Mouse (Mus musculus) cerebellum, postnatal 14 days (tissue): ENCODE data around the gene Gm17660.

Experiments
- DNase-seq, 2 experiments: peaks; one replicate each; pipeline ENCODE4 v3.0.0; 2021; ENCODE audit warnings: mixed read lengths in 2 of 2

The Gm17660 gene

DNA sequence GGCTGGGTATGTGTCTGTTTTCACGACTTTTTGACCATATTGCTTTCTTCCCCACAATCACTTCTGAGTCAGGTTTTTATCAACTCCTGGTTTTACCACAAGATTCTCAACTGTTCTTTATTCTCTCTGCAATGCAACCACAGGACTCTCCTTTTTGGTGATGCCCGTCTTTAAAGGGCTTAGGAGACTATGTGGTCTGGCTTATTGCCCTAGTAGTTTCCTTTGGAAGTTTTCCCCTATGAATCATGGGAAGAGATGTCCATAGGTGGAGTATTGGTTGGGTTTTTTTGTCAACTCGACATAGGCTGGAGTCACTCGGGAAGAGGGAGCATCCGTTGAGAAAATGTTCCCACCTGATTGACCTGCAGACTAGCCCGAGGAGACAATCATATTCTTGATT lies 3.3 kb upstream of the Gm17660 start:
- no peak for DNase-seq

DNA sequence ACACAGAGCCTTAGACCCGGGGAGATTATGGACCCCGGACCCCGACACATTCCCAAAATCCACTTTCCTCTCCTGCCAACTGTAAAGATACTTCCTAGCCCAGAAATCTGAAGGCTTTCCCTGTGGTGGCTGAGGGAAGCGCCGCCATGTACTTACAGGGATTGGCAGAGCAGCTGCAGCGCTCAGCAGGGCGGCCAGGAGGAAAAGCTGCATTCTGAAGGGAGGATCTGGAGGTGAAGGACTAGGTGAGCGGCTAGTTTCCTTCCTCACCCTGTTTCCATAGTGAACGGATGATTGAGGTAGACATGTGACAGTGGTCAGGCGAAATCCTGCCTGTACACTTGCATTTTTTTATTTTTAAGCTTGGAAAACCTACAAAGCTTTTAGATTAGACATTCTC lies 1.0 kb downstream of the Gm17660 start:
- peak; percentile 61 to 65 for DNase-seq

DNA sequence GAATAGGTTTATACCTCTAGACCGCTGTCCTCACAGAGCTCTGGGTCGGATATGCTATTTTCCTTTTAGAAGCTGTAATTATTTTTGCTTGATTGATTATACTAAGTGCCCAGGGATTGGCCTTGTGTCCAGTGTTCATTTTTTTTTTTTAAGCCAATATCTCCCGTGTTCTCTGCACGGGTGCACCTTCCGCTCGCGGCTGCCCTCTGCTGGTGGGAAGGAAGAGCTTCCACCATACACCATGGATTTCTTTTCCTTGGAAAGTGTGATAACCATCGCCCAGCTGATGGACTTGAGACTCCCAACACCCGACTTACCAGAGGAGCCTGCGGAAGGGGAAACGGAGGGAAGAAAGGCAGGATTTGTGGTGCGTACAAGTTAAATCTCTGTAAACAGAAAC lies 3.0 kb downstream of the Gm17660 start:
- DNase-seq = peak; percentile 83 to 89

DNA sequence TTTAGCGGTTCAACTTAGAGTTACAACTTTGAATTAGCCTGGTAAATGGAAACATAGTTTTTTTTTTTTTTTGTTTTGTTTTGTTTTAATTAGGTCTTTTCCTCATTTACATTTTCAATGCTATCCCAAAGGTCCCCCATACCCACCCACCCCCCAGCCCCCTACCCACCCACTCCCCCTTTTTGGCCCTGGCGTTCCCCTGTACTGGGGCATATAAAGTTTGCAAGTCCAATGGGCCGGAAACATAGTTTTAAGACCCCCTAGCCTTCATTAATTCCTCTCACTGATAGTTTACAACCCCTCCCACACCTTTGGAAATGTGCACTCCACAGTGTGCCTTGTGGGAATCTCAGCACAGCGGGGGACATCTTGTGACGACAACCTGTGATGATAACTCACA lies 3.8 kb downstream of the Gm17660 start:
- DNase-seq = peak in 1 of 2 experiments; percentile 20

DNA sequence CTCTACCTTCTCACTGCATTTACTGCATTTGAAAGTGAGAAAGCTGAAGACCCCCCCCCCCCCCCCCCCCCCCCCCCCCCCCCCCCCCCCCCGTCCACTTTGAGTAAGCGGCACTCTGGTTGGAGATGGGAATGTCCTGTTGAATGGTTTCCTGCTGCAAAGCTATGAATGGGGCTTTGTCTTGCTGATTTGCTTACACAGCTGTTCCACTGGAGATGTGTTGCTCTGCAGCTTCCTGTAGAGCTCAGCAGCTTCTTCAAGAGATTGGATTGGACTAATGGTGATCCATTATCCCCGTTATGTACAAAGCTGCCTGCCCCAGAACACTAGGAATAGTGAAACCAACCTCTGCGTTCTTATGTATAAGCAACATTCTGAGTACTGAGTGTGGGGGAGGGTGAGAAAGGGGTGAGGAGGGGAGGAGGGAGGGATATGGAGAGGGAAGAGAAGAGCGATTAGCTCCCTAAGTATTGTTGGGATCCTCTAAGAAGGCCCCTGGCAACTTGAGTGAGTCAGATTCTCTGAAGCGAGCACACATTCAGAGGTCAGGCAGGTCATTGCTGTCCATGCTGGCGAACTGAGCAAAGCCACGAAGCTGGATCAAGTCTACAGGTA lies 5.0 kb downstream of the Gm17660 start:
- DNase-seq = no peak

DNA sequence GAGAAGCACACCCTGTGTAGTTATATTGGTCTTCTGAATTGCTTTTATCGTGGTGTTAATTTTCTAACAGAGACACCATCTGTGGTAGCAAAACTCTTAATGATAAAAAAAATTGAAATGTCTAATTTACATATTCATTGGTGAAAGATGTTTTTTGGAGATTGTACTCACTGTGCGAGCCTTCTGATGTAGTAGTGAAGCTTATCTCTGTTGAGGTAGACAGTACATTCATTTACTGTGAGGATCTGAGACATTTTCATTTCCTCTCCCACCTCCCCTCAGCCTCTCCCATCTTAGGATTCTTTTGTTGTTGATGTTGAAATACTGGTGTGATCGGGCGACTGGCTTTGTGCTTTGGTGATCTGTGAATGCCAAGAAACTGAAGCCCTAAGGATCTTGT lies 6.4 kb downstream of the Gm17660 start:
- DNase-seq = no peak

DNA sequence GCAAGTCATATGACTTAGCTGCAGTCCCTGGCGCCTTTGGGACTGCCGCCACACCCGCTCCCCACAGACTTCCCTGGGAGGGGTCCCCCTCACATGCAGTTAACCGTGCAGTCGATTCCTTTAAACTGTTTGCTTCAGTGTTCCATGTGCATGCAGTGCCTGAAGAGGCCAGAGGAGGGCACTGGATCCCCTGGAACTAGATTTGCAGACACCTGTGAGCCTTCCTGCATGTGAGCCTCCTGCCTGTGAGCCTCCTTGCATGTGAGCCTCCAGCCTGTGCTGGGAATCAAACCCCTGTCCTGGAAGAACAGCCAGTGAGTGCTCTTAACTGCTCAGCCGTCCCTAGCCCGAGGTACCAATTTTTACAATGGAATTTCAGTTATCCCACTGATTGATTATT lies 8.7 kb downstream of the Gm17660 start:
- DNase-seq = peak in 1 of 2 experiments; percentile 38

DNA sequence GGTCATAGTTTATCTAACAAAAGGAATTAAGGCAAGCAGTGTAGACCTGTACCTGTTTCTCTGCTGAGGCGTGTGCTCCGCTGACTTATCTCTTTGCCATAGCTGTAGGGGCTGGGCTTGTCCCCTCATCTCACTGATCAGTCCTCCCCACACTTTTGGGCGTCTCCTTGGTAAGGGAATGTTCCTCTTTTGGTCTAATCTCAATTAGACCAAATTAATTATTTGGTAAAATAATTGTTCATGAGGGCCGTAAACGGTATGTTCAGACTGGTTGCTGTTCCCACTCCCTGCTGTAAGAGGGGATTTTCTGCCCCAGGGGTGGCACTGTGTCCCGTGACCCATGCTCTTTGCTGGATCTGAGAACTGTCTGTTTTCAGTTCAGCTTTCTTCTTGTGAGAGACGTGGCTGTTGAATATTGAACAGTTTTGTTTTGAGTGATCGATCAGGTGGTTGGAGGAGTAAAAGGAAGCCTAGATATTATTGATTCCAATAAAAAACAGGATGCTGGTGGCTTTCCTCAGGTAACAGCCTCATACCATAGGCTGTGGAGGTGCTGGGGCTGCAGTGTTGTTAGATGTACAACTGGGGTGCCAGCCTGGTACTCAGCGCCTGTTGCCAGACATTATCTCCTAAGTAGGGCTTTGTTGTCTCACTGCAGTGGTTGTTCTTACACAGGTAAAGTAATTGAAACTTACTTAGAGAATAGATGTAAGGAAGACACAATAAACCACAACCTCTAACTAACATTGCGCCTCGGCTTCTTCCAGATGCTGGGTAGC lies 14.4 kb downstream of the Gm17660 start:
- DNase-seq = no peak

DNA sequence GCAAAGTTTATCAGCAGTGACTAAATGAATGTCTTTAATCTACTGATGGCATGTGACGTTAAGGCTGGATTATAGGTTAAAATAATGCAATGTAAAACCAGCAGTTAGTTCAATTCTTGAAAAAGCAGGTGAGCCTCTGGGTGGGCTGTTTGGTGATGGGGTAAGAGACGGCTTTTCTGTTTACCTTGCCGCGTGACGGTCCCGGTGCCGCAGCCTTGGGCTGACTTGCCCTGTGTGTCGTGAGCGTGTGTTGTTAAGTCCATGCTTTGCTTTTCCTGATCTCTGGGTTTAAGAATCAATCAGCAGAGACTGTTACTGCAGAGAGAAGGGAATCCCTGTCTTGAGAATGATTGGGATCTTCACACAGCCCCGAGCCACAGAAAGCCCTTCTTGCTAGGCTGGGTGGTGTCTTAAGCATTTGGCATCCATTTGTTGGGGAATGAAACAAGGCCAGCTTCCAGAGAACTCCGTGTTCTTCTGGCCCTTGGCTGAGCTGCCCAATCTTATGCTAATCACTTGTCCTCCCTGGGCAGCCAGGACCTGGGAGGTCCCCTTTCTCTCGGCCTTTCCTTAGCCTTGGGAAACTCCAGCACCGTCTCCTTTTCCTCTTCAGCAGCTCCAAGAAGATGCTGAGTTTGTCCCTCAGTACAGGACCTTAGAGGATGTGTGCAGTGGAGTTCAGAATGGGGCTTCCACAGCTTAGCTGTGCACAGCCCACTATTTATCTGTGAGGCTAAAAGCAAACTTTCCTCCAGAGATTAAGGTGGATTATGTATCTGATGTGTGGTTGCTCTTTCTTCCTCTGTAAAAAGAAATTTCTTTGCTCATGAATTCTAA lies 15.3 kb downstream of the Gm17660 start:
- no peak for DNase-seq

DNA sequence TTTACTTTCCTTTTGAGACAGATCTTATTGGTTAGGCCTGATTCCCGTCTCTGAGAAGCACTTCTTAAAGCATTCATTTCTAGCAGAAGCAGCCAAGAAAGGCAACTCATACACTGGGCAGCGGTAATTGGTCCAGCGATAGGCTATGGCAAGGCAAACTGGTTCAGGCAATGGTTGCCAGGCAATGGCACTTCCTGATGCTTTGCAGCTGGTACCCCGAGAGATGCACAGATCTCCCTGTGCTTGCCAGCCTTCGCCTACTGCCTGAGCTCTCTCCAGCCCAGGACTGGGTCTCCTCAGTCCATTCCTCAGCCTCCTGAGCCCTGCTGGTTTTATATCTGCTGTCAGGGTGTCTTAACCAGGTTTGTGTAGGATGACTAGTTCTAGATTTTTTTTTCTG lies 17.0 kb downstream of the Gm17660 start:
- no peak for DNase-seq

DNA sequence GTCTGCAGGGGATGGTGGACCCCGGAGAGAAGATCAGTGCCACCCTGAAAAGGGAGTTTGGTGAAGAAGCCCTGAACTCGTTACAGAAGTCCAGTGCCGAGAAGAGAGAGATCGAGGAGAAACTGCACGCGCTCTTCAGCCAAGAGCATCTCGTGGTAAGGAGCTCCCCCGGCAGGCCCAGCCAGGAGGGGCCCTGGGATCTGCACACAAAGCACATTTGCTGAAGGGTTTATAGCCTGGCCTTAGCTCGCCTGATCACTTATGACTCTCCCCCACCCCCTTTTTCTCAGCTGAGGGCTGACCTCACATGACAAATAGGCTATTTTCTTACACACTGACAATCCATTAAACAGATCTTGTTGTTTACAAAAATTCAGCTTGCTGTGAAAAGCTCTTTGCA lies 17.8 kb downstream of the Gm17660 start:
- DNase-seq = no peak

DNA sequence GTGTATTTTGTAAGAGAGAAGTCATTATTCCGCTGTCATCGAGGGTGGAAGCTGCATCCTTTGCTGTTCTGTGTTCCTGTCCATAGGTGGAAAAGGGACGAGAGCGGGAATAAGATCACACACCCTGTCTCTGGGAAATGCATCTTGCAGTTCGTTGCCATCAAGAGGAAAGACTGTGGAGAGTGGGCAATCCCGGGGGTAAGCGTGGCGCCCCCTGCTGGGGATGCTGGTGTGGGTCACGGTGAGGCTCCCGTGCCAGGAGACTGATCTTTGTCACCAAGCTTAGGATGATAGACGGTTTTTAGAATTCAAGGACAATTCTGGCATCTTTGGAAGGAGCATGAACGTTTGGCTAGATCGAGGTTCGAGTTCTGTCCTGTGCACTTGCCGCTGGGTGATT lies 19.4 kb downstream of the Gm17660 start:
- peak; percentile 42 to 63 for DNase-seq

DNA sequence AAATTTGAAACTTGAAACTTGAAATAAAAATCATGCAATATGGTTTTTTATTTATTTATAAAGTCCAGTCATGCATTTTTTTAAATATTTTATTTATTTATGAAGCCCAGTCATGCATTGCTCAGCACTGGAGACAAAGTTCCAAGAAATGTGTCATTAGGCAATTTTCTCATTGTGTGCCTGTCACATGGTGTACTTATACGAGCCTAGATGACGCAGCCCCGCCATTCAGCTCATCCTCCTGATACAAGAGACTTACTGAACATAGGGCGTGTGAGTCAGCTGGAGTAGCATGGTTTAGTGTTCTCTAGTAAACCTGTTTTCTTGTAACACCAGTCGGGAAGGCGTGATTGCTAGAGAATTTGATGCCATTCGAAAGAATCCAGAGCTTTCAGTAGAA lies 21.1 kb downstream of the Gm17660 start:
- no peak for DNase-seq

DNA sequence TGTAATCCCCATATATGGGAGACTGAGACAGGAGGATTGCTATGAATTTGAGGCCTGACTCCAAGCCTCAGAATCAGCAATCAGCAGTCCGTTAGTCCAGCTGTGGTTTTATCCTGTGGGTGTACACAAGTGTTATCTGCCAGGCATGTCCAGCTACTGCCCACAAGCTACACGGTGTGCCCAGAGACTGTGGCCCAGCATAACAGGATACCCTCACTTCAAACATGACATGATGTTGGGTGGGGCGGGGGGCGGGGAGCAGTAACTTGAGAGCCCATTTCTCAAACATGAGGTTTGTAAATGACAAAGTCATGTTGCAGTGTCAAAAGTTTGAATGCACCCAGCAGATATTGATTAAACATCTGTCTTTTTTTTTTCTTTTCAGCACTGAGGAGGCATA lies 21.6 kb downstream of the Gm17660 start:
- no peak for DNase-seq

DNA sequence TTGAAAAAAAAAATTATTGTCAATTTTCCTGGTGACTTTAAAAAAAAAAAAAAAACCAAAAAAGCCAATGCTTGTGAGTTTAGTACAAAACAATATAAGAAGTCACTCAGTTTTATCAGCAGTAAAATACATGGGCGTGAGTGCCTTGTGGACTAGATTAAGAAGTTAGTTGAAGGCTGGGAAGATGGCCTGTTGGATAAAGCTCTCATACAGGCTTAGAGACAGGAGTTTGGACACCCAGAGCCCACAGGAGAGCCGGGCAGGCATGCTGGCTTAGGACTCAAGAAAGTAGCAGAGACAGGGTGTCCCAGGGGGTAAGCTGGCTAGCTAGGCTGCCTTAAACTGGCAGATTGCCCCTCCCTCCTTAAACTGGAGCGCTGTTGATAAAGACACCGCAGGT lies 22.5 kb downstream of the Gm17660 start:
- DNase-seq = no peak

DNA sequence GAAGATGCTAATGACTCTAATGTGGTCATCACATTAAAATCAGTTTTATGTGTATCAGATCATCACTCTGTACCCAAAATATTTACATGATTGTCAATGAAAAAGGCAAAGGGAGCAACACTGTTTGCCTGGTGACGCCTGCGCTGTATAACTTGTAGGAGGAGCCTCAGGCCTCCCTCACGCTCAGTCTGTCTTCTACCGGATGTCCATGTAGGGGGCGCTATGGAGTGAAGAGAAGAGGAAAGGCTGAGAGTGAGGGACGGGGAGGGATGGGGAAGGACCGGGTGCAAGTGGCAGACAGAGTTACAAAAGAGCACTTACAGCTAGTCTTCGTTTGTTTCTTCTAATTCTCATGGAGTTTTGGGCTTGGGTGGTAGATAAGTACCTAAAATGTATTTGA lies 24.5 kb downstream of the Gm17660 start:
- peak in 1 of 2 experiments; percentile 55 for DNase-seq

DNA sequence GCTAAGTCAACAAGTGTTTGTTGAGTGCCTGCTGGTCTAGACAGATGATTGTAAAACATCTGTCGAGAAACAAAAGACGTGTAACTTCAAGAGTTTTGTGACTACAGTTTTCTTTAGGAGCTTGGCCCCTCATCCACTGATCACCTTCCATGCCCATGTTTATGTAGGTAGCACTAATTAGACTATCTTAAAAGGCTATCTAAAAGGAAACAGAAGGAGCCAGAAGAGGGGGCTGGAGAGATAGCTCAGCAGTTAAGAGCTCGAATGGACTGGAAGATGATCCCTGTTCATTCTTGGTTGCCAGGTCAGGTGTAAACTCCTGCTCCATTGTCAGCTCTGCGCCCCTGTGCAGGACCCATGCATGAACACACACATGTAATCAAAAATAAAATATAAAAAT lies 29.3 kb downstream of the Gm17660 start:
- DNase-seq = no peak

DNA sequence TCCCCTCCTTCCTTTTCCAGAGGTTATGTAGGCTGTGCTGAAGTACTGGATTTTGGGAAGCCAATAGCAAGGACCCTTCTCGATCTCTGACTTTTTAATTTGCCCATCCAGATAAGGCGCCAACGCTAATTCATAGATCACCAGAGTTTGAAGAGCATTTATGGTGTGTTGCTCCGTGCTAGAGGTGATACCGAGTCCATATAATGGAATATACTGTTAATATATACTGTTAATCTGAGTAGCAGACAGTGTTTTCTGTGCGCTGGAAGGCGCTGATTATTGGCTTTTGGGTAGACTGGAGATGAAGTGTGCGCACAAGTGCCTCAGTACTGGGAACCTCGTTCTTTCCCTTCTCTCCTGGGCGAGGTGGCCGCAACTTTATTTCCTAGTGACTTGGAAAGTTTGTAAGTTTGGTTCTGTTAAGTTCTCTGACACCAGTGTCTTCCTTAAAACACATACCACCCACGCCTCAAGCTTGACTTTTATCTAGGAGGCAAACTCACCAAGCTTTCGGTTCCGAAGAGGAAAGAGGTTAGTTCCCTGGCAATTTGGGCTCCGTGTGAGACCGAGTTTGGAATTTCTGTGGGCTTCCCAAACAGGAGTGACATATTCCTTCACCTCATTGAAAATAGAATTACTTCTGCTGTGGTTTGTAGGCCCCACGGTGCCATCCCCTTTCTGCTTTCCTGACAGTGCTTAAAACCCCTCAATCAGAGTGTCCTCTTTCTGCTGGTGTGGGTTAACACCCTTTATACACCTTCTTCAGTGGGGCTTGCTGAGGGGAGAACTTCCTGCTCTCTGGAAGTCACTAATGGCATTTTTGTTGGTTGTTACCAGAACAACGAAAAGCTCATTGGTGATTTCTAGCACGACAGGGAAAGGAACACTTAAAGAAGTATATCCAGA lies 30.0 kb downstream of the Gm17660 start:
- DNase-seq = no peak

DNA sequence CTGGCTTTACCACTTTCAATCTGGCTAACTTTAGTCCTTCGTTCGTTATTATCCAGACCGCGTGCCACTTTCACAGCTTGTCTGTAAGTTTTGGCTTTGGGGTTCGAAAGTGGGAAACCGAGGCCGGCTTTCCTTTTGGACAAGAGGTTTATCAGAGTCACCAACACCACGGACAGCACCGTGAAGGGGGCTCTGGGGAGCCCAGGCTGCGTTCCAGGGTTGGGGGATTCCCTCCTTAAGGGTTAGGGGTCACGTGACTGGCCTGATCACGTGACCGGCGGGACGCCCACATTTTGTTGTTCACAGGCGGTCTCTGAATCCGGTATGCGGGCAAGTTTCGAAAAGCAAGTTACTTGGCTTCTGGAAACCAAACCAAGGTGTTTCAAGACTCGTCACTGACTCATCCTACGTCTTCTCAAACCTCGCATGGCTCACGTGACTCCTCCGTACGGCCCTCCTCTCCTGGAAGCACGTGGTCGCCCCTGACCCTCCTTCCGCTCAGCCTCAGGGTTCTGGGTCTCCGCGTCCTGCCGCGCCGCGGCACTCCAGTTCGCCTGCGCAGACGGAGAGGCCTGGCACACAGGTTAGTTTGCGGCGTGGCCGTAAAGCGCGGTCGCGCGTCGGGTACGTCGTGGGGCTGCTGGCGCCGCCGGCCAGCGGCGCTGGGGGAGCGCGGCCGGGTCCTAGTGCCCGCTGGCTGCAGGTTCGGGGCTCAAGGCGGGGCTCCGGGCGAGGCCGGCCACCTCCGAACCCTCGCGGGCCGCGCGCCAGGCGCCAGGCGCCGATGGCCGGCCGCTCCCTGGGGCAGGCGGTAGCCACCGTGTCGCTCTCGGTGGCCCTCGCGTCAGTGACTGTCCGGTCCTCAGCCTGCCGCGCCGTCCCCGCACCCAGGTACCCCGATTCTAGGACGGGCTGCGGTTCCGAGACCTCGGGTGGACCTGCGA lies 30.9 kb downstream of the Gm17660 start, which contains the start of gene Nudt9:
TSS of gene Nudt9 (plus strand) at position 51 of the 944 bp plus-strand sequence.
- peak; percentile 97 to 99 for DNase-seq

DNA sequence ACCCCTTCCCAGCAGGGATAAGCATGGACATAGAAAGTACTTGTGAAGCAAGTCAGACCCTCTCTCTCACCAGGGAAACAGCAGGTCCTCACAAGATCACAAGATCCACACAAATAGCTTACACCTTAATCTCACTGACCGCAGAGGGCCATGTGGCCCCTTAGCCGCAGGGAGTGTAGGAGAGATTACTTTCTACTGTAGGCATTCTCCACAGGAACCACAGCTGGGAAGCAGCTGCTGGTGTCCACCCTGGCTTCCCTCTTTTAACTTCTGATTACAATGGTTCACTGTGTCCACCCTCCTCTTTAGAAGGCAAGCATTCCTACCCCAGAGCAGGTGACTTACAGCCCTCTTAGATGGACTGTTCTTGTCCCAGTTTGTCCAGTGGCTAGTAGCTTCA lies 33.7 kb downstream of the Gm17660 start:
- no peak for DNase-seq

DNA sequence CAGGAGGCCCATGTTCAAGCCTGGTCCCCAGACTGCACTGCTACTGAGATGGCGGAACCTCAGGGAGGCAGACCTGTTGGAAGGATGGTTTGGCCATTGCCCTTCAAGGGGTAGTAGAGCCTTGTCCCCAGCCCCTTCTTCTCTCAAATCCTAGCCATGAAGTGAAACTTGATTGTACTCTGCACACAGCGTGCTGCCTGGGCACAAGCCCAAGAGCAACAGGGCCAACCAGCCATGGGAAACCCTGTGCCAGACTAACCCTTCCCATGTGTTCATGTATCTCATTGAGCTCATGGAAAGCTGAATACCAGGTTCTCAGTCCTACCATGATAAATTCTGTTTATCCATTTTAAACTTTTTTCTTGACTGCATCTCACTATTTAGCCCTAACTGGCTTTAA lies 34.5 kb downstream of the Gm17660 start:
- DNase-seq = no peak
